Mouse (Mus musculus) kidney, postnatal 0 days (tissue): ENCODE data around the gene Lysmd3. TPM values are rescaled to one million over a fixed set of nuclear protein-coding genes. Genes with fewer than 3 reads are reported as not detected.

Experiments used
- ATAC-seq: fragments of 200-750 bp; cut with Nextera tagmentation; replicated peaks from 2 replicates; pipeline ENCODE4 v1.8.0; 2017; ENCODE audit warnings: low read depth, moderate number of reproducible peaks, moderate TSS enrichment, moderate library complexity; ENCODE audit not compliant: low FRiP score
- DNase-seq: peaks from one replicate; pipeline ENCODE4 v3.0.0-alpha.2; 2016; ENCODE audit warnings: low spot score
- H3K27ac ChIP-seq: fragments of 300-500 bp; sonication (generic); 2 replicates; pipeline ENCODE4 v1.5.1; 2014; ENCODE audit warnings: mild to moderate bottlenecking
- H3K27me3 ChIP-seq: fragments of 300-500 bp; sonication (generic); 2 replicates; pipeline ENCODE4 v1.6.1; 2014; ENCODE audit warnings: low read length, mixed read lengths; ENCODE audit not compliant: insufficient read depth
- H3K36me3 ChIP-seq: fragments of 300-500 bp; sonication (generic); 2 replicates; pipeline ENCODE4 v1.6.1; 2014; ENCODE audit warnings: low read length, mixed read lengths; ENCODE audit not compliant: insufficient read depth
- H3K4me1 ChIP-seq: fragments of 300-500 bp; sonication (generic); replicated peaks from 2 replicates; pipeline ENCODE4 v1.6.1; 2014; ENCODE audit warnings: antibody characterized with exemption, low read length, mixed read lengths; ENCODE audit not compliant: insufficient read depth
- H3K4me2 ChIP-seq: fragments of 300-500 bp; sonication (generic); 2 replicates; pipeline ENCODE4 v1.6.1; 2014; ENCODE audit warnings: mild to moderate bottlenecking, low read length, moderate library complexity, mixed read lengths
- H3K4me3 ChIP-seq: fragments of 300-500 bp; sonication (generic); replicated peaks from 2 replicates; pipeline ENCODE4 v1.5.1; 2014; ENCODE audit warnings: low read depth, low read length
- H3K9ac ChIP-seq: fragments of 300-500 bp; sonication (generic); 2 replicates; pipeline ENCODE4 v1.6.1; 2014; ENCODE audit warnings: low read depth, low read length
- H3K9me3 ChIP-seq: fragments of 300-500 bp; sonication (generic); replicated peaks from 2 replicates; pipeline ENCODE4 v1.6.1; 2016; ENCODE audit warnings: low read length, inconsistent platforms, mixed read lengths
- CTCF ChIP-seq: IDR thresholded peaks from 2 replicates; pipeline ENCODE4 v1.5.1; 2016; ENCODE audit warnings: antibody characterized with exemption, low read depth, mild to moderate bottlenecking, moderate library complexity
- WGBS: fragments of 180-500 bp; shearing (Covaris S2); extraction: QIAGEN DNeasy Blood & Tissue Kit; methylation state at CpG from one replicate; pipeline ENCODE4 v1.1.7; 2014; 5-methylcytosine and 5-hydroxymethylcytosine counted together
- polyA plus RNA-seq: library from polyadenylated mRNA; unstranded; fragments of >200 nt; fragmentation: Nextera tagmentation; extraction: Ambion mirVana; gene quantifications from 2 replicates; pipeline ENCODE4 v1.2.1, GENCODE M21; 2015

Lysmd3 gene
- polyA plus RNA-seq, 1 experiment from 2014 or later, result 22.5 TPM

GRCm38 (mm10) chr13:81710266-81710665 lies 52.8 kb downstream of the Lysmd3 start:
- Histone ChIP-seq H3K9me3 (no peaks in the 10 kb centered on the region), H3K27me3 (no peaks in the 10 kb centered on the region), H3K4me1 (peaks cover 6% of the 10 kb centered on the region), H3K4me3 (peak overlapping the region; percentile 81), H3K4me2 (peak overlapping the region; percentile 94), H3K36me3 (no peaks in the 10 kb centered on the region), H3K27ac (peak overlapping the region; percentile 86; the same call in 1 of the 2 replicates), H3K9ac (peak overlapping the region; percentile 72)
- DNase-seq (peak; percentile 4), ATAC-seq (no peak)
- TF ChIP-seq CTCF, result no peak
- WGBS, result 2% methylated on average over 7 of the region's 7 CpGs

- H3K4me2 ChIP-seq, result peak within 1 kb of the TSS; percentile 94
- TF ChIP-seq CTCF, result peak; percentile 32; the same call in 1 of the 2 replicates
- 2% methylated on average over 61 of the region's 61 CpGs for WGBS
- H3K4me1 ChIP-seq, result peaks cover 6% of the 10 kb centered on the region
- no peaks in the 10 kb centered on the region for H3K27me3 ChIP-seq
- H3K27ac ChIP-seq, result peak within 1 kb of the TSS; percentile 86
- no peaks in the 10 kb centered on the region for H3K36me3 ChIP-seq
- peak within 1 kb of the TSS; percentile 81 for H3K4me3 ChIP-seq
- H3K9ac ChIP-seq, result peak within 1 kb of the TSS; percentile 72
- ATAC-seq (peak; percentile 97), DNase-seq (peak; percentile 95)
- no peaks in the 10 kb centered on the region for H3K9me3 ChIP-seq
Measured at GRCm38 (mm10) chr13:81710775-81711545, 53.5 kb downstream of the Lysmd3 start, which contains the start of the genes Polr3g and Mblac2. Polr3g (minus strand) TSS chr13:81711013. Mblac2 (plus strand) TSS chr13:81711341.

- no peaks in the 10 kb centered on the region for H3K27me3 ChIP-seq
- peak overlapping the region; percentile 94 for H3K4me2 ChIP-seq
- peak overlapping the region; percentile 86 for H3K27ac ChIP-seq
- no peaks in the 10 kb centered on the region for H3K9me3 ChIP-seq
- WGBS, result 2% methylated on average over 42 of the region's 42 CpGs
- peak overlapping the region; percentile 81 for H3K4me3 ChIP-seq
- H3K9ac ChIP-seq, result peak overlapping the region; percentile 72
- ATAC-seq (peak; percentile 53), DNase-seq (no peak)
- TF ChIP-seq CTCF, result no peak
- H3K4me1 ChIP-seq, result peaks cover 6% of the 10 kb centered on the region
- H3K36me3 ChIP-seq, result no peaks in the 10 kb centered on the region
Measured at GRCm38 (mm10) chr13:81711546-81712371, 54.3 kb downstream of the Lysmd3 start.

- Histone ChIP-seq H3K4me2 (no peak overlapping the region), H3K4me1 (peaks cover 6% of the 10 kb centered on the region), H3K4me3 (no peak overlapping the region), H3K9me3 (no peaks in the 10 kb centered on the region), H3K36me3 (no peaks in the 10 kb centered on the region), H3K9ac (no peak overlapping the region), H3K27me3 (no peaks in the 10 kb centered on the region), H3K27ac (no peak overlapping the region)
- no peak for TF ChIP-seq CTCF
- ATAC-seq (no peak), DNase-seq (no peak)
- WGBS, result 96% methylated on average over 1 of the region's 1 CpGs
Measured at GRCm38 (mm10) chr13:81713896-81714295, 56.4 kb downstream of the Lysmd3 start.

Other genes with a start within 250 kb of the Lysmd3 start
- gene Adgrv1, start 24.5 kb upstream of the Lysmd3 start, polyA plus RNA-seq, result 2.7 and 3.2 TPM in 2 replicates
- 7.8 and 8.1 TPM in 2 replicates for gene Polr3g, start 53.4 kb downstream of the Lysmd3 start, polyA plus RNA-seq
- 8.7 and 9.7 TPM in 2 replicates for gene Mblac2, start 53.7 kb downstream of the Lysmd3 start, polyA plus RNA-seq
- gene Cetn3, start 125.4 kb downstream of the Lysmd3 start, polyA plus RNA-seq, result 266 and 281 TPM in 2 replicates